Mouse (Mus musculus) liver, embryonic 14.5 days (tissue): ENCODE results near the gene Ttll3. TPM values are rescaled to one million over a fixed set of nuclear protein-coding genes. Genes with fewer than 3 reads are reported as not detected.

Experiments used
- ATAC-seq: fragments of 200-750 bp; cut with Nextera tagmentation; 2 replicates; pipeline ENCODE4 v1.8.0; 2017; ENCODE audit warnings: moderate number of reproducible peaks, mild to moderate bottlenecking, moderate library complexity; ENCODE audit not compliant: insufficient read depth
- DNase-seq, 3 experiments: peaks; one replicate each; pipeline ENCODE4 v3.0.0-alpha.2; 2012 to 2013; ENCODE audit warnings: low read depth in 3 of 3, low spot score in 3 of 3
- H3K27ac ChIP-seq: fragments of 300-500 bp; sonication (generic); 2 replicates; pipeline ENCODE4 v1.5.1; 2014; ENCODE audit warnings: moderate library complexity, mild to moderate bottlenecking, control low read depth, inconsistent platforms
- H3K27me3 ChIP-seq: fragments of 300-500 bp; sonication (generic); 2 replicates; pipeline ENCODE4 v1.6.1; 2014; ENCODE audit warnings: mild to moderate bottlenecking, low read length, moderate library complexity; ENCODE audit not compliant: control insufficient read depth, insufficient read depth
- H3K36me3 ChIP-seq: fragments of 300-500 bp; sonication (generic); replicated peaks from 2 replicates; pipeline ENCODE4 v1.6.1; 2014; ENCODE audit warnings: low read depth; ENCODE audit not compliant: control insufficient read depth, insufficient read depth
- H3K4me1 ChIP-seq, 2 experiments: fragments of 200-500 bp in 1 of 2; fragments of 300-500 bp in 1 of 2; sonication (generic) in 1 of 2; replicated peaks; 2 replicates each; pipeline ENCODE4 v1.6.1; 2012 to 2014; ENCODE audit warnings: antibody characterized with exemption in 1 of 2, inconsistent platforms in 1 of 2, low read length in 1 of 2; ENCODE audit not compliant: control insufficient read depth in 2 of 2, insufficient read depth in 2 of 2
- H3K4me2 ChIP-seq: fragments of 300-500 bp; sonication (generic); 2 replicates; pipeline ENCODE4 v1.6.1; 2014; ENCODE audit warnings: low read depth, mild to moderate bottlenecking, control low read depth, moderate library complexity
- H3K4me3 ChIP-seq, 2 experiments: fragments of 200-500 bp in 1 of 2; fragments of 300-500 bp in 1 of 2; sonication (generic) in 1 of 2; 2 replicates each; pipeline ENCODE4 v1.5.1; 2012 to 2014; ENCODE audit warnings: low read depth in 2 of 2, low read length in 2 of 2, mild to moderate bottlenecking in 2 of 2, control low read depth in 1 of 2, inconsistent platforms in 1 of 2, moderate library complexity in 1 of 2; ENCODE audit not compliant: insufficient read depth in 1 of 2
- H3K9ac ChIP-seq: fragments of 300-500 bp; sonication (generic); replicated peaks from 2 replicates; pipeline ENCODE4 v1.6.1; 2014; ENCODE audit warnings: mild to moderate bottlenecking, control low read depth, moderate library complexity
- H3K9me3 ChIP-seq: fragments of 300-500 bp; sonication (generic); 2 replicates; pipeline ENCODE4 v1.6.1; 2016; ENCODE audit warnings: low read length, mixed read lengths; ENCODE audit not compliant: control insufficient read depth
- CTCF ChIP-seq: IDR thresholded peaks from 2 replicates; pipeline ENCODE4 v1.5.1; 2016; ENCODE audit warnings: antibody characterized with exemption, low read depth, control low read depth
- EP300 ChIP-seq: IDR thresholded peaks from 2 replicates; pipeline ENCODE4 v1.6.1; 2016; ENCODE audit warnings: antibody characterized with exemption, low read depth
- WGBS: fragments of 180-500 bp; shearing (Covaris S2); extraction: QIAGEN DNeasy Blood & Tissue Kit; methylation state at CpG from one replicate; pipeline ENCODE4 v1.1.7; 2014; ENCODE audit not compliant: insufficient replicate concordance; 5-methylcytosine and 5-hydroxymethylcytosine counted together
- microRNA-seq: library from miRNA; unstranded; fragments of <30 nt; microRNA quantifications from one replicate; pipeline ENCODE4, GENCODE M21; 2016
- polyA plus RNA-seq, 2 experiments: library from polyadenylated mRNA; depleted of rRNA in 1 of 2; stranded (reverse) in 1 of 2; unstranded in 1 of 2; fragments of >200 nt; fragmentation: Nextera tagmentation in 1 of 2; extraction: Ambion mirVana in 1 of 2; gene quantifications; 2 replicates each; pipeline versions ENCODE4 v1.2.1 to v1.2.3; 2012 to 2014

Ttll3 gene
- polyA plus RNA-seq, 2 experiments = 0.41 to 1.6 TPM

DNA sequence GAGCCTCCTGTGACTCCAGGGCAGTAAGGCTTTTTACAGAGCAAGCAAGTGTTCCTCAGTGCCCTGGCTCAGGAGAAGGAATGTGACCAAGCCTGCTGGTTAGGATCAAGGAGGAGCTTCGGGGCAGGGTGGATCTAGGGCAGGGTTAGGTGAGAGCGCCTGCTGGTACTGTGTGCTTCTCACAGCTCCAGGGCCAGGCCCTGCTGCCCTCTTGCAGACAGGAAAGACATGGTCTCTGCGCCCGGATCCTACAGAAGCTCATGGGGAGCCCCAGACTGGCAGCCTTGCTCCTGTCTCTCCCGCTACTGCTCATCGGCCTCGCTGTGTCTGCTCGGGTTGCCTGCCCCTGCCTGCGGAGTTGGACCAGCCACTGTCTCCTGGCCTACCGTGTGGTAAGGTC, 69.6 kb downstream of the Ttll3 start:
- Histone ChIP-seq H3K4me2 (no peak overlapping the region), H3K27me3 (no peaks in the 10 kb centered on the region), H3K9me3 (no peaks in the 10 kb centered on the region), H3K9ac (no peak overlapping the region), H3K4me1 (no peaks in the 10 kb centered on the region), H3K36me3 (no peaks in the 10 kb centered on the region), H3K4me3 (no peak overlapping the region), H3K27ac (no peak overlapping the region)
- no peak for DNase-seq
- 53% methylated on average over 10 of the region's 10 CpGs for WGBS
- no peak for TF ChIP-seq EP300
- TF ChIP-seq CTCF = no peak
- no peak for ATAC-seq

GRCm38 (mm10) chr6:113464040-113464439, 75.0 kb downstream of the Ttll3 start:
- ATAC-seq = no peak
- WGBS = 54% methylated on average over 7 of the region's 7 CpGs
- Histone ChIP-seq H3K9ac (no peak overlapping the region), H3K9me3 (no peaks in the 10 kb centered on the region), H3K36me3 (no peaks in the 10 kb centered on the region), H3K27me3 (no peaks in the 10 kb centered on the region; the same call in 1 of the 2 replicates), H3K4me2 (no peak overlapping the region), H3K27ac (no peak overlapping the region), H3K4me3 (no peak overlapping the region), H3K4me1 (no peaks in the 10 kb centered on the region)
- no peak for DNase-seq
- no peak for TF ChIP-seq EP300
- no peak for TF ChIP-seq CTCF

Small RNAs within 50 kb of the gene (microRNA-seq; reads per million reads assigned to microRNA genes)
- gene Gm24387 = not detected

Other genes starting within 250 kb of the Ttll3 start
- 0.06 TPM in 1 of 2 replicates, not detected in the other for gene Lhfpl4, start 193.9 kb upstream of the Ttll3 start, polyA plus RNA-seq (2012; rRNA removed)
- gene Lhfpl4, start 193.9 kb upstream of the Ttll3 start, polyA plus RNA-seq (2014; fragmentation: Nextera tagmentation; extraction: Ambion mirVana) = 0.13 TPM in 1 of 2 replicates, not detected in the other
- 11.6 and 13.6 TPM in 2 replicates for gene Mtmr14, start 151.4 kb upstream of the Ttll3 start, polyA plus RNA-seq (2012; rRNA removed)
- 16.0 and 17.0 TPM in 2 replicates for gene Mtmr14, start 151.4 kb upstream of the Ttll3 start, polyA plus RNA-seq (2014; fragmentation: Nextera tagmentation; extraction: Ambion mirVana)
- 0.02 TPM in 2 replicates for gene Cpne9, start 107.0 kb upstream of the Ttll3 start, polyA plus RNA-seq (2012; rRNA removed)
- gene Cpne9, start 107.0 kb upstream of the Ttll3 start, polyA plus RNA-seq (2014; fragmentation: Nextera tagmentation; extraction: Ambion mirVana) = not detected in 2 replicates
- 9.4 and 11.7 TPM in 2 replicates for gene Brpf1, start 82.1 kb upstream of the Ttll3 start, polyA plus RNA-seq (2012; rRNA removed)
- gene Brpf1, start 82.1 kb upstream of the Ttll3 start, polyA plus RNA-seq (2014; fragmentation: Nextera tagmentation; extraction: Ambion mirVana) = 6.7 and 7.5 TPM in 2 replicates
- gene Ogg1, start 62.3 kb upstream of the Ttll3 start, polyA plus RNA-seq (2012; rRNA removed) = 8.0 TPM in 2 replicates
- 4.5 and 5.1 TPM in 2 replicates for gene Ogg1, start 62.3 kb upstream of the Ttll3 start, polyA plus RNA-seq (2014; fragmentation: Nextera tagmentation; extraction: Ambion mirVana)
- gene Camk1, start 45.3 kb upstream of the Ttll3 start, polyA plus RNA-seq (2012; rRNA removed) = 6.9 and 9.0 TPM in 2 replicates
- 16.3 and 19.7 TPM in 2 replicates for gene Camk1, start 45.3 kb upstream of the Ttll3 start, polyA plus RNA-seq (2014; fragmentation: Nextera tagmentation; extraction: Ambion mirVana)
- gene Tada3, start 11.4 kb upstream of the Ttll3 start, polyA plus RNA-seq (2012; rRNA removed) = 10.3 and 15.1 TPM in 2 replicates
- gene Tada3, start 11.4 kb upstream of the Ttll3 start, polyA plus RNA-seq (2014; fragmentation: Nextera tagmentation; extraction: Ambion mirVana) = 15.6 and 18.7 TPM in 2 replicates
- 37.2 and 43.7 TPM in 2 replicates for gene Arpc4, start 11.1 kb upstream of the Ttll3 start, polyA plus RNA-seq (2012; rRNA removed)
- 102 and 103 TPM in 2 replicates for gene Arpc4, start 11.1 kb upstream of the Ttll3 start, polyA plus RNA-seq (2014; fragmentation: Nextera tagmentation; extraction: Ambion mirVana)
- 8.1 and 12.8 TPM in 2 replicates for gene Rpusd3, start 30.1 kb downstream of the Ttll3 start, polyA plus RNA-seq (2012; rRNA removed)
- 8.6 and 11.0 TPM in 2 replicates for gene Rpusd3, start 30.1 kb downstream of the Ttll3 start, polyA plus RNA-seq (2014; fragmentation: Nextera tagmentation; extraction: Ambion mirVana)
- 0.02 TPM in 2 replicates for gene Cidec, start 46.5 kb downstream of the Ttll3 start, polyA plus RNA-seq (2012; rRNA removed)
- gene Cidec, start 46.5 kb downstream of the Ttll3 start, polyA plus RNA-seq (2014; fragmentation: Nextera tagmentation; extraction: Ambion mirVana) = 0.13 TPM in 1 of 2 replicates, not detected in the other
- gene Jagn1, start 53.3 kb downstream of the Ttll3 start, polyA plus RNA-seq (2012; rRNA removed) = 23.1 and 24.3 TPM in 2 replicates
- gene Jagn1, start 53.3 kb downstream of the Ttll3 start, polyA plus RNA-seq (2014; fragmentation: Nextera tagmentation; extraction: Ambion mirVana) = 27.0 and 31.7 TPM in 2 replicates
- 0.11 and 0.24 TPM in 2 replicates for gene Il17re, start 69.2 kb downstream of the Ttll3 start, polyA plus RNA-seq (2012; rRNA removed)
- gene Il17re, start 69.2 kb downstream of the Ttll3 start, polyA plus RNA-seq (2014; fragmentation: Nextera tagmentation; extraction: Ambion mirVana) = 0.08 TPM in 1 of 2 replicates, not detected in the other
- gene Il17rc, start 82.2 kb downstream of the Ttll3 start, polyA plus RNA-seq (2012; rRNA removed) = 3.4 and 4.3 TPM in 2 replicates
- 3.4 and 5.6 TPM in 2 replicates for gene Il17rc, start 82.2 kb downstream of the Ttll3 start, polyA plus RNA-seq (2014; fragmentation: Nextera tagmentation; extraction: Ambion mirVana)
- gene Creld1, start 94.0 kb downstream of the Ttll3 start, polyA plus RNA-seq (2012; rRNA removed) = 2.7 and 3.1 TPM in 2 replicates
- 3.9 and 5.1 TPM in 2 replicates for gene Creld1, start 94.0 kb downstream of the Ttll3 start, polyA plus RNA-seq (2014; fragmentation: Nextera tagmentation; extraction: Ambion mirVana)
- not detected in 2 replicates for gene Prrt3, start 112.7 kb downstream of the Ttll3 start, polyA plus RNA-seq (2012; rRNA removed)
- not detected in 2 replicates for gene Prrt3, start 112.7 kb downstream of the Ttll3 start, polyA plus RNA-seq (2014; fragmentation: Nextera tagmentation; extraction: Ambion mirVana)
- gene Emc3, start 142.4 kb downstream of the Ttll3 start, polyA plus RNA-seq (2012; rRNA removed) = 16.3 and 20.7 TPM in 2 replicates
- gene Emc3, start 142.4 kb downstream of the Ttll3 start, polyA plus RNA-seq (2014; fragmentation: Nextera tagmentation; extraction: Ambion mirVana) = 39.4 and 41.5 TPM in 2 replicates
- gene Fancd2, start 142.4 kb downstream of the Ttll3 start, polyA plus RNA-seq (2012; rRNA removed) = 6.9 and 8.4 TPM in 2 replicates
- 9.1 and 10.7 TPM in 2 replicates for gene Fancd2, start 142.4 kb downstream of the Ttll3 start, polyA plus RNA-seq (2014; fragmentation: Nextera tagmentation; extraction: Ambion mirVana)
- 0.03 and 0.04 TPM in 2 replicates for gene Fancd2os, start 211.5 kb downstream of the Ttll3 start, polyA plus RNA-seq (2012; rRNA removed)
- 0.14 TPM in 1 of 2 replicates, not detected in the other for gene Fancd2os, start 211.5 kb downstream of the Ttll3 start, polyA plus RNA-seq (2014; fragmentation: Nextera tagmentation; extraction: Ambion mirVana)
- gene Brk1, start 215.5 kb downstream of the Ttll3 start, polyA plus RNA-seq (2012; rRNA removed) = 66.6 and 71.1 TPM in 2 replicates
- 86.4 and 88.8 TPM in 2 replicates for gene Brk1, start 215.5 kb downstream of the Ttll3 start, polyA plus RNA-seq (2014; fragmentation: Nextera tagmentation; extraction: Ambion mirVana)
- gene Vhl, start 234.7 kb downstream of the Ttll3 start, polyA plus RNA-seq (2012; rRNA removed) = 3.9 and 5.0 TPM in 2 replicates
- gene Vhl, start 234.7 kb downstream of the Ttll3 start, polyA plus RNA-seq (2014; fragmentation: Nextera tagmentation; extraction: Ambion mirVana) = 7.4 and 8.0 TPM in 2 replicates
- 19.1 and 27.0 TPM in 2 replicates for gene Irak2, start 249.2 kb downstream of the Ttll3 start, polyA plus RNA-seq (2012; rRNA removed)
- 4.9 and 7.0 TPM in 2 replicates for gene Irak2, start 249.2 kb downstream of the Ttll3 start, polyA plus RNA-seq (2014; fragmentation: Nextera tagmentation; extraction: Ambion mirVana)